27 mouse cellular contexts compared by ENCODE assay signal in genomic region chr13:37497986-37498385, GRCm38 (mm10).
A peak's percentile ranks its signal among the peaks of the same experiment; 100 is the strongest.
DNase-seq lines count a peak whose midpoint lies in the region; ATAC-seq and TF ChIP-seq lines count a peak whose summit lies in the region.
"Had no signal": no experiment of that assay in that cellular context is flagged by ENCODE, and none has a peak within 500 bp of the region (broad histone marks: within the 10 kb centered on the region; RNA-seq: fewer than 3 reads in every experiment).

No protein-coding gene starts in this region.

- no peak overlapping the region for H3K9ac ChIP-seq in lung, postnatal 0 days (replicated peaks; ENCODE audit: low read depth)
- H3K9ac ChIP-seq: embryonic facial prominence, embryonic 13.5 days; forebrain, embryonic 13.5 days; forebrain, postnatal 0 days; heart, embryonic 12.5 days; heart, embryonic 15.5 days; hindbrain, embryonic 14.5 days had no signal

- no peak for ATAC-seq in lung, postnatal 0 days
- peak; percentile 75 for ATAC-seq in granulocyte monocyte progenitor cell, adult 5-6 weeks (replicated peaks; ENCODE audit: poor library complexity, severe bottlenecking)
- ATAC-seq: forebrain, embryonic 13.5 days; forebrain, postnatal 0 days; hindbrain, postnatal 0 days; inflammation-experienced regulatory T-cells, adult 6 months; Patski had no signal

- intact Hi-C loops in heart, postnatal 14 days (cut with DNase I) = no loop called here

- H3K9me3 ChIP-seq in lung, postnatal 0 days (ENCODE audit: low read length) = no peaks in the 10 kb centered on the region
- H3K9me3 ChIP-seq: embryonic facial prominence, embryonic 13.5 days; forebrain, embryonic 10.5 days; forebrain, embryonic 13.5 days; heart, embryonic 12.5 days; heart, embryonic 15.5 days had no signal

- no peaks in the 10 kb centered on the region for H3K27me3 ChIP-seq in lung, postnatal 0 days (replicated peaks; ENCODE audit: insufficient read depth, low read length)
- H3K27me3 ChIP-seq: embryonic facial prominence, embryonic 13.5 days; forebrain, embryonic 13.5 days; heart, embryonic 15.5 days; Patski had no signal

- 0 out of 2 replicates have a peak, but pooled peaks have one; percentile 17 for TF ChIP-seq EP300 in lung, postnatal 0 days (IDR thresholded peaks at IDR 0.05)

- WGBS in lung, postnatal 0 days = 41% methylated on average over 3 of the region's 3 CpGs

- H3K4me2 ChIP-seq in lung, postnatal 0 days (replicated peaks; ENCODE audit: low read depth, low read length) = no peak overlapping the region
- H3K4me2 ChIP-seq: embryonic facial prominence, embryonic 13.5 days; forebrain, embryonic 13.5 days; heart, embryonic 12.5 days; heart, embryonic 15.5 days; hindbrain, embryonic 14.5 days had no signal

- H3K4me3 ChIP-seq in lung, postnatal 0 days (ENCODE audit: low read depth, low read length) = no peak overlapping the region
- H3K4me3 ChIP-seq: embryonic facial prominence, embryonic 13.5 days; forebrain, embryonic 10.5 days; forebrain, embryonic 13.5 days; gastrocnemius, adult 2 months; heart, embryonic 12.5 days; heart, embryonic 15.5 days had no signal

- no peaks in the 10 kb centered on the region for H3K4me1 ChIP-seq in lung, postnatal 0 days (ENCODE audit: insufficient read depth, low read depth, low read length)
- H3K4me1 ChIP-seq: forebrain, embryonic 13.5 days; heart, embryonic 12.5 days; heart, embryonic 15.5 days had no signal

- H3K27ac ChIP-seq in lung, postnatal 0 days (ENCODE audit: low read length) = no peak overlapping the region
- H3K27ac ChIP-seq: embryonic facial prominence, embryonic 13.5 days; forebrain, embryonic 10.5 days; forebrain, embryonic 13.5 days; gastrocnemius, adult 2 months; heart, embryonic 15.5 days; hindbrain, embryonic 14.5 days; hindbrain, postnatal 0 days had no signal

- no peaks in the 10 kb centered on the region for H3K36me3 ChIP-seq in lung, postnatal 0 days (ENCODE audit: insufficient read depth, low read length)
- H3K36me3 ChIP-seq: embryonic facial prominence, embryonic 13.5 days; forebrain, embryonic 10.5 days; heart, embryonic 12.5 days; heart, embryonic 15.5 days had no signal

- TF ChIP-seq CTCF in lung, postnatal 0 days (IDR thresholded peaks at IDR 0.05) = no peak

- DNase-seq in lung, postnatal 0 days (ENCODE audit: low spot score) = no peak
- DNase-seq in lung, postnatal 36 days = no peak
- DNase-seq in B cell, adult 2 months = peak; percentile 41 to 53
- no peak for DNase-seq in thymus, postnatal 25 days
- DNase-seq in heart, postnatal 14 days = no peak
- DNase-seq in right cerebral cortex, postnatal 14 days = no peak
- DNase-seq: adrenal gland, postnatal 10 days; adrenal gland, postnatal 36 days; cerebellum, adult 18-20 months; cerebellum, adult 9-10 months; cerebellum, postnatal 14 days; forebrain, postnatal 0 days; gastrocnemius, adult 2 months; gastrocnemius, postnatal 14 days; heart, adult 18-20 months; heart, postnatal 10 days; heart, postnatal 4 days had no signal

Comparison
In these comparisons a context has a peak if more than half of its experiments do, and no peak if none do; other contexts are left out.
1. DNase-seq: peak in B cell, adult 2 months (2 of 2); none in lung, postnatal 0 days (single experiment), lung, postnatal 36 days (single experiment), thymus, postnatal 25 days (single experiment), heart, postnatal 14 days (0 of 2) and right cerebral cortex, postnatal 14 days (single experiment).